Mouse (Mus musculus): ENCODE measurements at regions not wholly inside any gene's neighbourhood (a gene's known extent, or its start where the extent isn't known, plus 50 kb on each side); places are given as distances from the start of the nearest gene placed in this dataset.

DNA sequence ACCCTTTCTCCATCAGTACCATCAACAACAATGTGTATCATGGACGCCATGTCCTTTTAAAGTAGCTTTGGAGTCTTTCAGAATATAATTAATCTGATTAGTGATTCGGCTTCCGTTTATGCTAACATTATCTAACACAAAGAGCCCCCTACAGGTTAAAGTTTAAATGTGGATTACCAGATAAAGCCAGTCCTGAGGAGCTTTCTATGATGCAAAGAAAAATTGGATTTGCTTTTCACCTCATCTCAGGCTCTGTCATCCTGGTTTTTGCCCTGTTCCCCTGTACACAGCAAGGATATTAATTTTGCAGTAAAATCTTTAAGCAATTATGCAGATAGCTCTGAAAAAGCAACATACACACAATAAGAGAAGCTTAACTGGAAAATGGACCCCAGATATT is 412.7 kb upstream of the Tbc1d2b start:
- 36% methylated on average over 3 of the region's 3 CpGs for WGBS
- no peaks in the 10 kb centered on the region for H3K27me3 ChIP-seq (replicated peaks; ENCODE audit: control insufficient read depth, insufficient read depth, low read length)
- no peak for ATAC-seq
- no peaks in the 10 kb centered on the region for H3K36me3 ChIP-seq (ENCODE audit: control insufficient read depth, insufficient read depth)
- H3K4me1 ChIP-seq (replicated peaks; ENCODE audit: control insufficient read depth, insufficient read depth, low read length): no peaks in the 10 kb centered on the region
- H3K27ac ChIP-seq (ENCODE audit: low read depth, low read length): no peak overlapping the region
- TF ChIP-seq CTCF (IDR thresholded peaks at IDR 0.05; ENCODE audit: low read depth): no peak
- no peak overlapping the region for H3K4me2 ChIP-seq (replicated peaks; ENCODE audit: low read depth)
- no peak overlapping the region for H3K9ac ChIP-seq (ENCODE audit: low read depth, low read length)
- no peaks in the 10 kb centered on the region for H3K9me3 ChIP-seq (ENCODE audit: control insufficient read depth)
- no peak overlapping the region for H3K4me3 ChIP-seq (ENCODE audit: low read depth, low read length)

DNA sequence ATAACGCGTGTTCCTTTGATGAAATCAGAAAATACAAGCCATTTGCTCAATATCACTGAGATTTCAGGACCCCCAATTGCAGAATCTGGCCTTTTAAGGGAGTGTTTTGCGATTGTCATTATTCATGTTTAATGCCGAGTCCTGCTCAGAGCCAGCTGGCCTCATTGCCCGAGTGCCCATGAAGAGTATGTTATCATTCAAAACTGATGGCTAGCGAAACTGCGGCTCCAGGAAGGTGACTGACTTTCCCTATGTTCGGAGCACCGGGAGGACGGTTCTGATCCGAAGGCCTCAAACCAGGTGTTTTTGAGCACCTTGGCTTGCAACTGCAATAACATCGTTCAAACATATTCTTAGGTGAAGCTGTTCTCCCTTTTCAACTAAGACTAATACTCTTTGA is 419.5 kb upstream of the Tbc1d2b start:
- no peak for ATAC-seq
- WGBS: 82% methylated on average over 12 of the region's 12 CpGs
- no peak overlapping the region for H3K9ac ChIP-seq (ENCODE audit: low read depth, low read length)
- no peaks in the 10 kb centered on the region for H3K9me3 ChIP-seq (ENCODE audit: control insufficient read depth)
- H3K36me3 ChIP-seq (ENCODE audit: control insufficient read depth, insufficient read depth): no peaks in the 10 kb centered on the region
- H3K4me3 ChIP-seq (ENCODE audit: low read depth, low read length): no peak overlapping the region
- TF ChIP-seq CTCF (IDR thresholded peaks at IDR 0.05; ENCODE audit: low read depth): no peak
- H3K4me1 ChIP-seq (replicated peaks; ENCODE audit: control insufficient read depth, insufficient read depth, low read length): no peaks in the 10 kb centered on the region
- no peak overlapping the region for H3K27ac ChIP-seq (ENCODE audit: low read depth, low read length)
- no peaks in the 10 kb centered on the region for H3K27me3 ChIP-seq (replicated peaks; ENCODE audit: control insufficient read depth, insufficient read depth, low read length)
- no peak overlapping the region for H3K4me2 ChIP-seq (replicated peaks; ENCODE audit: low read depth)

DNA sequence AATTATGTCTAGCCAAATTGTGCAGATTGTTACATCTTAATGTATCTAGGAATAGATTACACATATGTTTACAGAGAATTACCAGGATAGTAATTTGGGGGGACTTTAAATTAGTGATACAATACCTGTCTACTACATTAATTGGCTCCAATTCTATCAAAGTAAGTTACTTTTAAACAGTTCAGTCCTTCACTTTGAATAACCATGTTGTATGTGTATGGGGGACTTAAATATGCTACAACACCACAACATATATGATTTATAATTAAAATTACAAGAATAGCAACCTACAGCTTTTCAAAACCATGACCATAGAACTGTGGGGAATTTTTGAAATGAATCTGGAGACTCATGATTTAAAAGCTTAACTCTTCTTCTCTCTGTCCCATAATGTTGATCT is 420.5 kb upstream of the Tbc1d2b start:
- no peaks in the 10 kb centered on the region for H3K4me1 ChIP-seq (replicated peaks; ENCODE audit: control insufficient read depth, insufficient read depth, low read length)
- no peak for TF ChIP-seq CTCF (IDR thresholded peaks at IDR 0.05; ENCODE audit: low read depth)
- no peak overlapping the region for H3K4me2 ChIP-seq (replicated peaks; ENCODE audit: low read depth)
- H3K36me3 ChIP-seq (ENCODE audit: control insufficient read depth, insufficient read depth): no peaks in the 10 kb centered on the region
- no peak overlapping the region for H3K27ac ChIP-seq (ENCODE audit: low read depth, low read length)
- H3K4me3 ChIP-seq (ENCODE audit: low read depth, low read length): no peak overlapping the region
- no peaks in the 10 kb centered on the region for H3K27me3 ChIP-seq (replicated peaks; ENCODE audit: control insufficient read depth, insufficient read depth, low read length)
- ATAC-seq: no peak
- no peaks in the 10 kb centered on the region for H3K9me3 ChIP-seq (ENCODE audit: control insufficient read depth)
- H3K9ac ChIP-seq (ENCODE audit: low read depth, low read length): no peak overlapping the region

DNA sequence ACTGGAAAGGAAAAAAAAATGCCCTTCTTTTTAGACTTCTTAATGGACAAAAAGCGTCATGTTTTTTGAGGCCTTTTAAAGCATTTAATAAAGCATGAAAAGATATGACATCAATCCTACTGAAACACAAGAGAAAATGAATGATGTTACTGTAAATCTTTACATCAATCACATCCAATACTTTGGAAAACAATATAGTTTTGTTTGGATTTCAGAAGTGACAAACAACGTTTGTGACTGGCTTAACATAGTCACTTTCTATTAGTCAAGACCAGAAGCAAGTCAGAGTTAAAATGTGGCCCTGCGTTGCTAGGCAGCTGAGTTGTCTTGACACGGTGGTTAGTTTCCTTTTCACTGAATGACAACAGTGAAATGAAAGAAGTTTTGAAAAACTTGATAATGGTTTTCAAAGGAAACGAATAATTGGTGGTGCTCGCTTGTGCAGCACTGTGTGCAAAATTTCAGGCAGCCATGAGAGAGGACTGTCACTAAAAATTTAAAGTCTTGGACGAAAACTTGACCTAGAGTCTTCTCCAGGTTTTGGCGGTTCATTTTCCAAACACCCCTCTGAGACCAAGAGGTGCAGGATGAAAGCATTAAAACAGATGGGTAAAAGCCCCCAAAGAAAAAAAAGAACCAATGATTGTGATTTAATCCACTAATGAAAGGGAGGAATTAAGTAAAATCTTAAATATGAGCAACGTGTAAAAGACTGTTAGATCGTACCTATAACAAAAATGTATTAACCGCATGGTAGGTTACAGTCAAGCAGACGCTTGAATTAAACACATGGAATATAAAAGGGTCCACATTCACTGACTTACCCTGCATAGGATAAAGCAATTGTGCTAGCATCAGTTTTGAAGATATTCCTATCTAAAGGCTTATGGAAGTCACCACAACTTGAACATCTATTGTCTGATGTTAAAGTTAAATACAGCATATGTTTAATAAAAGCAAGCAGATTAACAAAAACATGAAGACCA is 421.4 kb upstream of the Tbc1d2b start:
- Histone ChIP-seq H3K9ac (ENCODE audit: low read depth, low read length) (no peak overlapping the region), H3K4me3 (ENCODE audit: low read depth, low read length) (no peak overlapping the region), H3K36me3 (ENCODE audit: control insufficient read depth, insufficient read depth) (no peaks in the 10 kb centered on the region), H3K9me3 (ENCODE audit: control insufficient read depth) (no peaks in the 10 kb centered on the region), H3K27ac (ENCODE audit: low read depth, low read length) (no peak overlapping the region), H3K4me2 (replicated peaks; ENCODE audit: low read depth) (no peak overlapping the region), H3K4me1 (replicated peaks; ENCODE audit: control insufficient read depth, insufficient read depth, low read length) (no peaks in the 10 kb centered on the region), H3K27me3 (replicated peaks; ENCODE audit: control insufficient read depth, insufficient read depth, low read length) (no peaks in the 10 kb centered on the region)
- ATAC-seq: no peak
- TF ChIP-seq CTCF (IDR thresholded peaks at IDR 0.05; ENCODE audit: low read depth): no peak
- whole genome bisulfite sequencing: 74% methylated on average over 12 of the region's 12 CpGs

DNA sequence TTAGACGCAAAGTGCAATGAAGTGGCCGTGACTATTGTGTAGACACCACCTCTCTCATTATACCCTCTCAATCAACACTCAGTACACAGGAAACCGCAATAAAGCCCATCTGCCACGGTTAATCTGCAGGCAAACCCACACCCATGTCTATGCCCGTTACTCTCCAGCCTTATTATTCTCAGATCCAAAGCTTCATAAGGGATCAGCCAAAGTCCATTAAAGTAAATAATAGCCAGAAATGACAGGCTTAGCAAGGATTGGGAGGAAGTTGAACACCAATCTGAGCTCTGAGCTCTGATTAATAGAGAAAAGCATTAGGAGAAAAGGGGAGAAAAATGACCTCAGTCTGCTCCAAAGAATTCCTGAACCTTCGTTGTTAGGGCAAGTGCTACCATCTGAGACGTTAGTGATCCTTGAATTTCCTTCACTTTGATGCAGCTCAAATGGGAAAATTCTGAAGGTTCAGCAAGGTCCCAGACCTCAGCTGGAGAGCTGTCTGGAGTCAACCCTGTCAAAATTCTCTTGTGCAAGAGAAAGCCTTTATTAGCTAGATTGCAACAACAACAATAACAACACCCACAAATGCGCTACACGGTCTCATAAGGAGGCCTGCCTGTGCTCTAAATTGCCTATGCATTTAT is 422.5 kb upstream of the Tbc1d2b start:
- Histone ChIP-seq H3K4me1 (replicated peaks; ENCODE audit: control insufficient read depth, insufficient read depth, low read length) (no peaks in the 10 kb centered on the region), H3K9ac (ENCODE audit: low read depth, low read length) (no peak overlapping the region), H3K36me3 (ENCODE audit: control insufficient read depth, insufficient read depth) (no peaks in the 10 kb centered on the region), H3K9me3 (ENCODE audit: control insufficient read depth) (no peaks in the 10 kb centered on the region), H3K4me2 (replicated peaks; ENCODE audit: low read depth) (no peak overlapping the region), H3K4me3 (ENCODE audit: low read depth, low read length) (no peak overlapping the region), H3K27me3 (replicated peaks; ENCODE audit: control insufficient read depth, insufficient read depth, low read length) (no peaks in the 10 kb centered on the region), H3K27ac (ENCODE audit: low read depth, low read length) (no peak overlapping the region)
- ATAC-seq: no peak
- TF ChIP-seq CTCF (IDR thresholded peaks at IDR 0.05; ENCODE audit: low read depth): no peak
- WGBS: 69% methylated on average over 9 of the region's 9 CpGs

DNA sequence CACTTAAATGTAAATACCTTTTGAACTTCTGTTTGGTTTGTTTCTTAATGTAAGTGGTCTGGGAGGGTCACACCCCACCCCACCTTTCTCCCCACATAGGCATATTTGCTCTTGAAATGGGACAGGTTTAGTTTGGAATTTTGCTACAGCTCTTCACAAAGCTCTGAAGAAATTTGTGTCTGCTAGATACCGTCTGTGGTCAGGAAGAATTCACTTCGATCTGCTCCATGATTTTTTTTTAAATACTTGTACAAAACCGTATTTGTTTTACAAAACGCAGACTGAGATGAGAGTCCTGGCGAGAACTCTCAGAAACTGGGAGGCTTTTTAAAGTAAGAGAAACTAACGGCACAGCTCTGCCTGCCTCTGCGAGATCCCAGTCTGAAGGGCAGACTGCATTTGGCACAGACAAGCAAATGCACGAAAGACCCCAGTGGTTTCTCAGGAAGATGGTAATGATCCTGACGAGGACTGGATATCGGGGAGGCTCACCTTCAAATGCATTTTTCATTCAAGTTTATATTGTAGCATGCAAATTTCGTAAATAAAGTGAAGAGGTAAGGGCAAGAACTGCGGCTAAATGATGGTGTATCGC is 423.5 kb upstream of the Tbc1d2b start:
- no peak for ATAC-seq

More for the DNA sequence above, 423.5 kb upstream of the Tbc1d2b start:
- Histone ChIP-seq H3K27ac (ENCODE audit: low read depth, low read length) (no peak overlapping the region), H3K4me3 (ENCODE audit: low read depth, low read length) (no peak overlapping the region), H3K9ac (ENCODE audit: low read depth, low read length) (no peak overlapping the region), H3K4me2 (replicated peaks; ENCODE audit: low read depth) (no peak overlapping the region), H3K4me1 (replicated peaks; ENCODE audit: control insufficient read depth, insufficient read depth, low read length) (no peaks in the 10 kb centered on the region), H3K36me3 (ENCODE audit: control insufficient read depth, insufficient read depth) (no peaks in the 10 kb centered on the region), H3K27me3 (replicated peaks; ENCODE audit: control insufficient read depth, insufficient read depth, low read length) (no peaks in the 10 kb centered on the region), H3K9me3 (ENCODE audit: control insufficient read depth) (no peaks in the 10 kb centered on the region)
- no peak for TF ChIP-seq CTCF (IDR thresholded peaks at IDR 0.05; ENCODE audit: low read depth)
- WGBS: 62% methylated on average over 13 of the region's 13 CpGs

Measured in intestine, postnatal 0 days (tissue).